Mouse (Mus musculus) neural tube, embryonic 13.5 days (tissue): ENCODE data around the gene Gm28372. TPM values are rescaled to one million over a fixed set of nuclear protein-coding genes. Genes with fewer than 3 reads are reported as not detected.
A peak's percentile ranks its signal among the peaks of the same experiment; 100 is the strongest.

Source experiments
- ATAC-seq: fragments of 200-750 bp; cut with Nextera tagmentation; 2 replicates; pipeline ENCODE4 v1.8.0; 2017; ENCODE audit warnings: low read depth, mild to moderate bottlenecking, moderate TSS enrichment, moderate library complexity
- H3K27ac ChIP-seq: fragments of 300-500 bp; sonication (generic); replicated peaks from 2 replicates; pipeline ENCODE4 v1.5.1; 2015; ENCODE audit warnings: moderate library complexity, mild to moderate bottlenecking, inconsistent platforms
- H3K27me3 ChIP-seq: fragments of 300-500 bp; sonication (generic); 2 replicates; pipeline ENCODE4 v1.6.1; 2015; ENCODE audit warnings: mild to moderate bottlenecking, inconsistent platforms
- H3K36me3 ChIP-seq: fragments of 300-500 bp; sonication (generic); 2 replicates; pipeline ENCODE4 v1.6.1; 2015; ENCODE audit warnings: mild to moderate bottlenecking, inconsistent platforms
- H3K4me1 ChIP-seq: fragments of 300-500 bp; sonication (generic); replicated peaks from 2 replicates; pipeline ENCODE4 v1.6.1; 2015; ENCODE audit warnings: inconsistent platforms
- H3K4me2 ChIP-seq: fragments of 300-500 bp; sonication (generic); 2 replicates; pipeline ENCODE4 v1.6.1; 2015; ENCODE audit warnings: inconsistent platforms, mild to moderate bottlenecking, moderate library complexity
- H3K4me3 ChIP-seq: fragments of 300-500 bp; sonication (generic); 2 replicates; pipeline ENCODE4 v1.5.1; 2015; ENCODE audit warnings: mild to moderate bottlenecking, inconsistent platforms
- H3K9ac ChIP-seq: fragments of 300-500 bp; sonication (generic); 2 replicates; pipeline ENCODE4 v1.6.1; 2015; ENCODE audit warnings: moderate library complexity, mild to moderate bottlenecking, inconsistent platforms
- H3K9me3 ChIP-seq: fragments of 300-500 bp; sonication (generic); 2 replicates; pipeline ENCODE4 v1.6.1; 2016; ENCODE audit warnings: inconsistent platforms
- WGBS: fragments of 180-500 bp; shearing (Covaris S2); methylation state at CpG from one replicate; pipeline ENCODE4 v1.1.7; 2015; 5-methylcytosine and 5-hydroxymethylcytosine counted together
- polyA plus RNA-seq: library from polyadenylated mRNA; unstranded; fragments of >200 nt; fragmentation: Nextera tagmentation; extraction: Ambion mirVana; gene quantifications from 2 replicates; pipeline ENCODE4 v1.2.1, GENCODE M21; 2015

The Gm28372 gene
- polyA plus RNA-seq, 1 experiment from 2014 or later = not detected

- 85% methylated on average over 11 of the region's 11 CpGs for WGBS
- no peak overlapping the region for H3K4me3 ChIP-seq
- no peak for ATAC-seq
These were observed 13.9 kb upstream of the Gm28372 start for GRCm38 (mm10) chr2:130390993-130391625.

DNA sequence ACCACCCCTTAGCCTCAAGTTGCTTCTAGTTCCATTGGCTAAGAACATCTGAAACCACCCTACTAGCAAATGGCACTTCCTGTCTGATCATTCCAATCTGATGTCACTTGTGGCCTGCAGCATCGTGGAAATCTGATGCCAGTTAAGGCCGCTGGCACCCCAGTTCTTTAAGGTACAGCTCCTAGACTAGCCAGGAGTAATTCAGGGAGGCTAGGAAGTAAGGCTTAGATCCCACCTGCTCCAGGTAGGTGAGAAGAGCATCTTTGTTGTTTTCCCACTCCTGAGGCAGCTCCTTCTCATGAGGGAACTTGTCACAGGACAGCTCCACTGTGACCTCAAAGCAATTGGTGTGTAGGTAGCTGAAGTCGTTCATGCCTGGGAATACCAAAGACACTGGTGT lies 12.2 kb upstream of the Gm28372 start:
- H3K4me1 ChIP-seq = peaks cover 15% of the 10 kb centered on the region
- H3K4me3 ChIP-seq = no peak overlapping the region
- no peak overlapping the region for H3K4me2 ChIP-seq
- WGBS = 85% methylated on average over 3 of the region's 3 CpGs
- no peak for ATAC-seq
- peaks cover 7% of the 10 kb centered on the region for H3K27me3 ChIP-seq
- peaks cover 12% of the 10 kb centered on the region; the same call in 1 of the 2 replicates for H3K36me3 ChIP-seq
- no peaks in the 10 kb centered on the region for H3K9me3 ChIP-seq
- H3K27ac ChIP-seq = no peak overlapping the region
- H3K9ac ChIP-seq = no peak overlapping the region

More at GRCm38 (mm10) chr2:130390993-130391625, 13.9 kb upstream of the Gm28372 start:
- no peak overlapping the region for H3K9ac ChIP-seq
- H3K4me2 ChIP-seq = no peak overlapping the region
- H3K27ac ChIP-seq = no peak overlapping the region
- H3K27me3 ChIP-seq = peaks cover 2% of the 10 kb centered on the region; the same call in 1 of the 2 replicates
- H3K4me1 ChIP-seq = no peaks in the 10 kb centered on the region
- H3K36me3 ChIP-seq = peaks cover 12% of the 10 kb centered on the region; the same call in 1 of the 2 replicates
- no peaks in the 10 kb centered on the region for H3K9me3 ChIP-seq

- no peak for ATAC-seq
- H3K4me2 ChIP-seq = no peak overlapping the region
- 95% methylated on average over 11 of the region's 11 CpGs for WGBS
These were observed 9.3 kb upstream of the Gm28372 start for GRCm38 (mm10) chr2:130395696-130396095.

GRCm38 (mm10) chr2:130397186-130397985 lies 7.7 kb upstream of the Gm28372 start, which contains the start of gene Cpxm1:
Gene Cpxm1 (minus strand): TSS chr2:130397574.
- ATAC-seq = peak; percentile 89
- Histone ChIP-seq H3K27ac (peak within 1 kb of the TSS; percentile 38; the same call in 1 of the 2 replicates), H3K9ac (peak within 1 kb of the TSS; percentile 81), H3K36me3 (peaks cover 12% of the 10 kb centered on the region; the same call in 1 of the 2 replicates), H3K4me2 (peak within 1 kb of the TSS; percentile 74), H3K9me3 (no peaks in the 10 kb centered on the region), H3K27me3 (peaks cover 22% of the 10 kb centered on the region), H3K4me3 (peak within 1 kb of the TSS; percentile 58), H3K4me1 (peaks cover 19% of the 10 kb centered on the region)
- under 1% methylated on average over 42 of the region's 53 CpGs for WGBS

More at GRCm38 (mm10) chr2:130395696-130396095, 9.3 kb upstream of the Gm28372 start:
- Histone ChIP-seq H3K9ac (no peak overlapping the region), H3K36me3 (peaks cover 12% of the 10 kb centered on the region; the same call in 1 of the 2 replicates), H3K27me3 (peaks cover 22% of the 10 kb centered on the region), H3K4me1 (peaks cover 19% of the 10 kb centered on the region), H3K9me3 (no peaks in the 10 kb centered on the region), H3K4me3 (no peak overlapping the region), H3K27ac (no peak overlapping the region)

DNA sequence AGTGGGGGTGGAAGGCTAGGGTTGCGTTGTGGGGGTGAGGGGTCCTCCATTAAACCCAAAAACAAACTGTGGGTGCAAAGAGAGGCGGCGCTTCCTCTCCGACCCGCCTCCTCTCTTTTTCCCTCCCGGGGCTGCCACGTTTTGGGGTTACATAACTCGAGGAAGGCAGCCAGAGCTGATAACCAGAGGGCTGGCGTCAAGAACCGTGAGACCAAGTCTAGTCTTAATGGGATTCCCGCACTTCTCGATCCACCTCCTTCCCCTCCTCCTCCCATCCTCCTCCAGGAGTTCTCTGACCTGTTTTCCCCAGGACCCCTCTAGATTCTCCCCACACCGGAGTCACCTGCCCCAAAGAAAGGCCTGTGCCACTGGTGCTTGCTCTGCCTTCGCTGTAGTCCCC lies 6.9 kb upstream of the Gm28372 start:
- H3K27me3 ChIP-seq = peaks cover 22% of the 10 kb centered on the region
- 0 out of 2 replicates have a peak overlapping the region, but pooled peaks have one; percentile 81 for H3K9ac ChIP-seq
- ATAC-seq = no peak
- H3K27ac ChIP-seq = no peak overlapping the region
- peaks cover 19% of the 10 kb centered on the region for H3K4me1 ChIP-seq
- peak overlapping the region; percentile 74 for H3K4me2 ChIP-seq
- 14% methylated on average over 14 of the region's 14 CpGs for WGBS
- H3K4me3 ChIP-seq = peak overlapping the region; percentile 58
- no peaks in the 10 kb centered on the region for H3K9me3 ChIP-seq
- peaks cover 8% of the 10 kb centered on the region; the same call in 1 of the 2 replicates for H3K36me3 ChIP-seq

DNA sequence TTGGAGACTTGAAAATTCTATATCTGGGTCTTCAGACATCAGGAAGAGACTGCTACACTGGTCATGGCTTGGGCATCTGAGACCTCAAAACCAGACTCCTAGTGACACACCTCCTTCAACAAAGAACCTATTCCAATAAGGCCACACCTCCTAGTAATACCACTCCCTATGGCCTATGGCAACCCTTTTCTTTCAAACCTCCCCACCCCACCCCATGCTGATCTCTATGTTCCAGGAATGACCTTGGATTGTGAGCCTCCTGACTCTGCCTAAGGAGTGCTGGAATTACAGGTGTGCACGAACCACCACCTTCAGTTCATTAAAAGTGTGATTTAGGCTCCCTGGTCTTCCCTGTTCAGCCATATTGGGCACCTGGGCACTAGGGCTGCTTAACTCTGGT lies 5.0 kb upstream of the Gm28372 start:
- peaks cover 22% of the 10 kb centered on the region for H3K27me3 ChIP-seq
- H3K27ac ChIP-seq = no peak overlapping the region
- no peaks in the 10 kb centered on the region for H3K9me3 ChIP-seq
- no peak overlapping the region for H3K4me2 ChIP-seq
- no peak overlapping the region for H3K4me3 ChIP-seq
- ATAC-seq = no peak
- no peak overlapping the region for H3K9ac ChIP-seq
- H3K36me3 ChIP-seq = 0 out of 2 replicates have a peak, but pooled peaks cover 6% of the 10 kb centered on the region
- peaks cover 19% of the 10 kb centered on the region for H3K4me1 ChIP-seq
- WGBS = 88% methylated on average over 1 of the region's 1 CpGs

DNA sequence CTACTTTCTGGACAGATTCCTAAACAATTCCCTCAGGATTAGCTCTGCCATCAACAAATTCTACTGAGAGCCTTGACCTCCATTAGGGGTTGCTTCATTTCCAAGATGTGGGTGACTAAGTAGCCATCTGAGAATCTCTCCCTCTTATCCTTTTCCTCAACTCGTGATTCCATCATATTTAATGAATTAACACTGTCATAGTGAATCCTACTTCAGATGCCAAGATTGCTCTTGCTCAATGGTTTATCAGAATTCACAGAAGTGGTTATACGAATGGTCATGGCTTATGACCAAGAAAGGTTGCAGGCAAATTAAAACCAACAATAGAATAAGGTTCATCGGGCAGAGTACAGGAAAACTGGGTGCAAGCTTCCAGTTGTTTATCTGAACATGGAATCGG lies 3.1 kb upstream of the Gm28372 start:
- Histone ChIP-seq H3K27me3 (peaks cover 16% of the 10 kb centered on the region), H3K4me3 (no peak overlapping the region), H3K27ac (no peak overlapping the region), H3K36me3 (no peaks in the 10 kb centered on the region), H3K4me2 (no peak overlapping the region), H3K9me3 (no peaks in the 10 kb centered on the region), H3K4me1 (peaks cover 14% of the 10 kb centered on the region), H3K9ac (no peak overlapping the region)
- 85% methylated on average over 4 of the region's 4 CpGs for WGBS
- ATAC-seq = no peak

DNA sequence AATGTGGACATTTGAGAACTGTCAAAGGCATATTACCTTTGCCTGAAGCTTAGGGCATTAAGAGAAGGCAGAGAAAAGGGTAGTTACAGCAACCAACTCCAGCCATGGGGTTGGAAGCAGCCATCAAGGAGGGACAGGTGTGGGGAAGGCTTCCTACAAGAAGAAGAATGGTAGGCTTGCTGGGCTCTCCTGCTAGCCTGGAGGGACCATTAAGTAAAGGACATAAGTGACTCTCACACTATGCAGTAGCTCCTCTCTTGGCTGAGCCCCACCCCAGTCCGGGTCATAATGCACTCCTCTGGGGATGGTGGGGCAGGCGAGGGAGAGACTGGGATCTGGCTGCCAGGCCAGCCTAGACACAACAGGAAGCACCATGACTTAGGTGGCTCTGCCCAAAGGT lies 1.1 kb downstream of the Gm28372 start, which contains the start of gene Tmem239:
Gene Tmem239, plus strand, starts transcription at position 301 of the 400 bp plus-strand sequence.
- no peaks in the 10 kb centered on the region for H3K36me3 ChIP-seq
- H3K4me2 ChIP-seq = no peak within 1 kb of the TSS
- no peaks in the 10 kb centered on the region for H3K9me3 ChIP-seq
- no peaks in the 10 kb centered on the region for H3K27me3 ChIP-seq
- no peak within 1 kb of the TSS for H3K27ac ChIP-seq
- peaks cover under 1% of the 10 kb centered on the region; the same call in 1 of the 2 replicates for H3K4me1 ChIP-seq
- H3K4me3 ChIP-seq = no peak within 1 kb of the TSS
- no peak within 1 kb of the TSS for H3K9ac ChIP-seq
- WGBS = 71% methylated on average over 2 of the region's 2 CpGs
- ATAC-seq = no peak

DNA sequence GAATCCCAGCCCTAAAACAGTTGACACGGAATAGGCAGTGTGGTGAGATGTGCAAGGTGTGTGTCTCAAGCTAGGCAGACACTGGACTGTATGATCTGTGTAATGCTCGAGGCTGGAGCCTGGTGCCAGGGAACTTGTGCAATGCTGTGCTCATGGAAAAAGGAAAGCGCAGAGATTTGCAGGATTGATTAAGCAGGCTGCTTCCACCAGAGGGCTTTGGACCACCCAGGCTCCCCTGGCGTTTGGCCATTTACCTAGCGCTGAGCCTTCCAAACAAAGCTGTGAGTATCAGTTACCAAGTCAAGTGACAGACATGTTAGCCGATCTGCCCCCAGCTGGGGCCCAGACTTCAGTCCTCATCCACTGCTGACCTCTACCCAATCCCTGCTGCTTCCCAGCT lies 3.2 kb downstream of the Gm28372 start:
- ATAC-seq = no peak

DNA sequence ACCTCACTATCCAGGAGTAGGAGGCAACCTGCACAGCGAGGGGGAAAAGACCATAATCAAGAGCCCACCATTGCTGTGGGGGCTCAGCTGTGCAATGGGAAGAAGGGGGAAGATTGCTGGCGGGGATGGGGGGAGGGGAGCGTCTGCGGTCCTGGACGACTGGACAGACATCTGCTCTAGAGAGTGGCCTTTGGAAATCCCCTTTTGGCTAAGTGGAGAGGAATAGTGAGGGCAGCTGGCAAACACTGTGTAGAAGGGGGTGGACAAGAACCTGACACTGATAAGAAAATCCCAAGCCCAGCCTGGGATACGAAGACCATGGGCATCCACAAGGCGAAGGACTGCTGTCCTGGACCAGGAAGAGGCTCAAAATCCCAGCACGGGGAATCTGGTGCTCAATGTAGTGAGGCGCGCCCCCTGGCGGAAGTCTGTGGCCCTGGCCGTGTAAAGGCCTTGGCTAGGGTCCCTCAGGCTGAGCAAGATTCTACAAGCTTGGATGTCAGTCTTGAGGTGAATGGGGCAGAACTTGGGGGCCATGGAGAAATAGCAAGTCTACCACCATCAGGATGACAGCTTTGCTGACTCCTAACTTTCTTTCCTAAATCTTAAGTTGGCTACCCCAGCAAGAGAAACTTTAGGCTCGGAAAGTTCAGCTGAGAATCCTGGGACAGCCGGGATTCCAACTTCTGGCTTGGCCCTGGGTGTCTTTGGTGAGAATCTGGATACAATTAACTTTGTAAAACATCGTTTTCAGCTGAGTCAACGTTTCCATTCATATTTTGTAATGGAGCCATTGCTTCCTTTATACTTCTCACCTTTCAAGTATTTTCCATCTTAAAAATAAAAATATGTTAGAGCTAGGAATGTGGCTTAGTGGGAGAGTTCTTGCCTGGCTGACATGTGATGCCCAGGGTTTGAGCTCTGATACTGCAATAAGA lies 6.8 kb downstream of the Gm28372 start:
- H3K4me3 ChIP-seq = no peak overlapping the region
- H3K27me3 ChIP-seq = no peaks in the 10 kb centered on the region
- no peak overlapping the region for H3K27ac ChIP-seq
- H3K4me2 ChIP-seq = no peak overlapping the region
- H3K9ac ChIP-seq = no peak overlapping the region
- ATAC-seq = peak; percentile 80; the same call in 1 of the 2 replicates
- H3K9me3 ChIP-seq = no peaks in the 10 kb centered on the region
- no peaks in the 10 kb centered on the region for H3K36me3 ChIP-seq
- 38% methylated on average over 16 of the region's 16 CpGs for WGBS
- peaks cover 5% of the 10 kb centered on the region for H3K4me1 ChIP-seq

More for the DNA sequence above, 3.2 kb downstream of the Gm28372 start:
- Histone ChIP-seq H3K27me3 (no peaks in the 10 kb centered on the region), H3K9ac (no peak overlapping the region), H3K4me2 (no peak overlapping the region), H3K27ac (no peak overlapping the region), H3K9me3 (no peaks in the 10 kb centered on the region), H3K4me1 (peaks cover 5% of the 10 kb centered on the region), H3K36me3 (no peaks in the 10 kb centered on the region), H3K4me3 (no peak overlapping the region)
- 26% methylated on average over 6 of the region's 6 CpGs for WGBS

DNA sequence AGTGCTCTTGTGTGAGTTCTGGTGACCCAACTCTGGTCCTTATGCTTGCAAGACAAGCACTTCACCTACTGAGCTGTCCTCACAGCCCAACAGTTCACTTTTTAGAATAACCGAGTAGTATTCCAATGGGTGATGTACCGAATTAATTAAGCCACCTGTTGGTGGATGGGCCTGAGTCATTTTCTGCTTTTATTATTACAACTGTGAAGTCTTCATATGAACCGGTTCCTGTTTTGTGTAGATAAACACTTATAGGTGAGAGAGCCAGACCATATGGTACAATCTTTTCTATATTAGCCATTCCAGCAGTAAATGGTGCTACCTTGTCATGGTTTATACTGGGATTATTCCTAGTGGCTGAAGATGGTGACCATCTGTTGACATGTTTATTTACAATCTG lies 7.7 kb downstream of the Gm28372 start:
- ATAC-seq = no peak
- 80% methylated on average over 3 of the region's 3 CpGs for WGBS
- Histone ChIP-seq H3K9ac (no peak overlapping the region), H3K9me3 (no peaks in the 10 kb centered on the region), H3K4me1 (peaks cover 5% of the 10 kb centered on the region), H3K4me2 (no peak overlapping the region), H3K27me3 (no peaks in the 10 kb centered on the region), H3K36me3 (no peaks in the 10 kb centered on the region), H3K27ac (no peak overlapping the region), H3K4me3 (no peak overlapping the region)
